In genomic region chr12:57546415-57547201, GRCm38 (mm10) we compare ENCODE assay signal across 9 mouse cellular contexts. TPM values are rescaled to one million over a fixed set of nuclear protein-coding genes. Genes with fewer than 3 reads are reported as not detected.
DNase-seq lines count a peak whose midpoint lies in the region; ATAC-seq and TF ChIP-seq lines count a peak whose summit lies in the region.
"Had no signal": no experiment of that assay in that cellular context is flagged by ENCODE, and none has a peak within 500 bp of the region (broad histone marks: within the 10 kb centered on the region; RNA-seq: fewer than 3 reads in every experiment).

Gene Foxa1, minus strand, starts transcription at chr12:57546916.

- TF ChIP-seq POLR2A in heart, adult 2 months (IDR thresholded peaks at IDR 0.05; ENCODE audit: insufficient read depth, low read depth, low read length), result no peak

- peaks cover 39% of the 10 kb centered on the region for H3K27me3 ChIP-seq in heart, adult 2 months (ENCODE audit: control insufficient read depth, insufficient read depth, low read length)
- peaks cover 96% of the 10 kb centered on the region for H3K27me3 ChIP-seq in hindbrain, postnatal 0 days (ENCODE audit: insufficient read depth, low read length)
- peaks cover 47% of the 10 kb centered on the region for H3K27me3 ChIP-seq in lung, postnatal 0 days (replicated peaks; ENCODE audit: insufficient read depth, low read length)
- peaks cover 51% of the 10 kb centered on the region for H3K27me3 ChIP-seq in stomach, embryonic 14.5 days (ENCODE audit: control insufficient read depth, insufficient read depth, low read length)

- DNase-seq in heart, adult 11 months, result peak; percentile 81
- DNase-seq in heart, adult 2 months, result no peak
- peak; percentile 55 for DNase-seq in embryo, embryonic 10.5 days (ENCODE audit: low spot score)
- no peak for DNase-seq in hindbrain, postnatal 0 days (ENCODE audit: low spot score)
- DNase-seq in lung, postnatal 0 days (ENCODE audit: low spot score), result peak; percentile 88
- DNase-seq in ovary, adult 18-20 months (ENCODE audit: low spot score), result no peak
- DNase-seq in thymus, postnatal 14 days, result no peak

- no peak for ATAC-seq in hindbrain, postnatal 0 days
- ATAC-seq in lung, postnatal 0 days, result peak; percentile 54
- peak; percentile 34 for ATAC-seq in stomach, embryonic 14.5 days (ENCODE audit: insufficient number of reproducible peaks, insufficient read depth, low FRiP score, low read depth)

- no peak within 1 kb of the TSS for H3K9ac ChIP-seq in heart, adult 2 months (ENCODE audit: low read depth, low read length)
- H3K9ac ChIP-seq in hindbrain, postnatal 0 days (replicated peaks; ENCODE audit: low read length), result 0 out of 2 replicates have a peak within 1 kb of the TSS, but pooled peaks have one; percentile 17
- peak within 1 kb of the TSS; percentile 61 for H3K9ac ChIP-seq in lung, postnatal 0 days (replicated peaks; ENCODE audit: low read depth)
- H3K9ac ChIP-seq in stomach, embryonic 14.5 days (replicated peaks; ENCODE audit: low read depth, low read length), result peak within 1 kb of the TSS; percentile 65

- intact Hi-C loops in heart, adult 2 months (cut with DNase I), result loop anchor here (5.0 kb wide), 1 partner anchor 264 kb away; no protein-coding TSS in a partner anchor

- WGBS in heart, adult 2 months, result 3% methylated on average over 32 of the region's 32 CpGs
- 0% methylated on average over 32 of the region's 32 CpGs for WGBS in hindbrain, postnatal 0 days
- WGBS in lung, postnatal 0 days, result under 1% methylated on average over 31 of the region's 32 CpGs
- under 1% methylated on average over 32 of the region's 32 CpGs for WGBS in stomach, embryonic 14.5 days

- H3K4me2 ChIP-seq in hindbrain, postnatal 0 days (ENCODE audit: low read depth, low read length), result peak within 1 kb of the TSS; percentile 64
- peak within 1 kb of the TSS; percentile 73 for H3K4me2 ChIP-seq in lung, postnatal 0 days (replicated peaks; ENCODE audit: low read depth, low read length)
- H3K4me2 ChIP-seq in stomach, embryonic 14.5 days (replicated peaks; ENCODE audit: low read depth, low read length), result peak within 1 kb of the TSS; percentile 79

- no peaks in the 10 kb centered on the region for H3K4me1 ChIP-seq in heart, adult 2 months (ENCODE audit: control insufficient read depth, insufficient read depth, low read length)
- H3K4me1 ChIP-seq in hindbrain, postnatal 0 days (ENCODE audit: insufficient read depth, low read length), result 0 out of 2 replicates have a peak, but pooled peaks cover 7% of the 10 kb centered on the region
- H3K4me1 ChIP-seq in lung, postnatal 0 days (ENCODE audit: insufficient read depth, low read depth, low read length), result peaks cover 6% of the 10 kb centered on the region; the same call in 1 of the 2 replicates
- H3K4me1 ChIP-seq in stomach, embryonic 14.5 days (ENCODE audit: control insufficient read depth, insufficient read depth, low read length), result 0 out of 2 replicates have a peak, but pooled peaks cover 7% of the 10 kb centered on the region

- no peaks in the 10 kb centered on the region for H3K36me3 ChIP-seq in heart, adult 2 months (ENCODE audit: control insufficient read depth, insufficient read depth, low read length)
- H3K36me3 ChIP-seq in hindbrain, postnatal 0 days (ENCODE audit: insufficient read depth, low read length), result no peaks in the 10 kb centered on the region
- H3K36me3 ChIP-seq in lung, postnatal 0 days (ENCODE audit: insufficient read depth, low read length), result no peaks in the 10 kb centered on the region
- no peaks in the 10 kb centered on the region for H3K36me3 ChIP-seq in stomach, embryonic 14.5 days (ENCODE audit: control insufficient read depth, insufficient read depth, low read length)

- H3K79me2 ChIP-seq in heart, adult 2 months (replicated peaks; ENCODE audit: control insufficient read depth, insufficient read depth, low read length), result no peaks in the 10 kb centered on the region

- TF ChIP-seq CTCF in heart, adult 2 months (IDR thresholded peaks at IDR 0.05), result no peak
- no peak for TF ChIP-seq CTCF in hindbrain, postnatal 0 days (IDR thresholded peaks at IDR 0.05; ENCODE audit: low read depth)
- TF ChIP-seq CTCF in lung, postnatal 0 days (IDR thresholded peaks at IDR 0.05), result no peak

- no peaks in the 10 kb centered on the region for H3K9me3 ChIP-seq in hindbrain, postnatal 0 days (ENCODE audit: low read length)
- no peaks in the 10 kb centered on the region for H3K9me3 ChIP-seq in lung, postnatal 0 days (ENCODE audit: low read length)
- H3K9me3 ChIP-seq in stomach, embryonic 14.5 days (ENCODE audit: control insufficient read depth, low read depth, low read length), result no peaks in the 10 kb centered on the region

- H3K4me3 ChIP-seq in heart, adult 2 months, result no peak within 1 kb of the TSS
- H3K4me3 ChIP-seq in hindbrain, postnatal 0 days (ENCODE audit: low read length), result peak within 1 kb of the TSS; percentile 37
- H3K4me3 ChIP-seq in lung, postnatal 0 days (ENCODE audit: low read depth, low read length), result peak within 1 kb of the TSS; percentile 54
- H3K4me3 ChIP-seq in stomach, embryonic 14.5 days (ENCODE audit: low read depth, low read length), result peak within 1 kb of the TSS; percentile 46

- H3K27ac ChIP-seq in heart, adult 2 months, result no peak within 1 kb of the TSS
- H3K27ac ChIP-seq in hindbrain, postnatal 0 days, result no peak within 1 kb of the TSS
- peak within 1 kb of the TSS; percentile 91 for H3K27ac ChIP-seq in lung, postnatal 0 days (ENCODE audit: low read length)
- H3K27ac ChIP-seq in stomach, embryonic 14.5 days (ENCODE audit: low read length), result peak within 1 kb of the TSS; percentile 93

- TF ChIP-seq EP300 in heart, adult 2 months (IDR thresholded peaks at IDR 0.05; ENCODE audit: insufficient read depth, low read depth, low read length), result no peak
- TF ChIP-seq EP300 in lung, postnatal 0 days (IDR thresholded peaks at IDR 0.05), result no peak

RNA-seq across cellular contexts. Expression of gene Foxa1, which starts in this region (rescaled TPM):
- total RNA-seq in heart, adult 2 months (2021), result not detected
- 1.00 TPM in 1 of 2 replicates, not detected in the other for polyA plus RNA-seq in heart, adult 2 months (2012; rRNA removed)
- total RNA-seq in hindbrain, postnatal 0 days (2014; rRNA removed), result 0.47 and 0.73 TPM in 2 replicates
- 0.20 and 0.44 TPM in 2 replicates for polyA plus RNA-seq in hindbrain, postnatal 0 days (2015; fragmentation: Nextera tagmentation; extraction: Ambion mirVana)
- polyA plus RNA-seq in lung, postnatal 0 days (2015; fragmentation: Nextera tagmentation; extraction: Ambion mirVana), result 7.9 and 8.2 TPM in 2 replicates
- 19.6 and 20.0 TPM in 2 replicates for polyA plus RNA-seq in stomach, embryonic 14.5 days (2014; fragmentation: Nextera tagmentation; extraction: Ambion mirVana)
- total RNA-seq: heart, postnatal 10 days had no signal

Comparison
In these comparisons a context has a peak if more than half of its experiments do, and no peak if none do; other contexts are left out.
1. DNase-seq: peak in heart, adult 11 months (single experiment), embryo, embryonic 10.5 days (single experiment) and lung, postnatal 0 days (single experiment); none in heart, adult 2 months (0 of 2), hindbrain, postnatal 0 days (single experiment), ovary, adult 18-20 months (single experiment) and thymus, postnatal 14 days (single experiment).
2. H3K27ac ChIP-seq: peak in lung, postnatal 0 days (single experiment) and stomach, embryonic 14.5 days (single experiment); none in heart, adult 2 months (single experiment) and hindbrain, postnatal 0 days (single experiment).
3. Peak in every context shown above with its lines, with median percentiles within 50 percentile points of each other: H3K4me2 ChIP-seq.